Mouse (Mus musculus) cerebellum, adult 9-11 months (tissue): ENCODE results near the gene Slc9a9.

Experiments
- DNase-seq: peaks from one replicate; pipeline ENCODE4 v3.0.0; 2022

The Slc9a9 gene

GRCm38 (mm10) chr9:94734320-94734719 is 64.6 kb downstream of the Slc9a9 start:
- DNase-seq, result no peak

- DNase-seq, result no peak
Observed at GRCm38 (mm10) chr9:94737226-94737625, 67.5 kb downstream of the Slc9a9 start.

GRCm38 (mm10) chr9:94738555-94739427 is 69.1 kb downstream of the Slc9a9 start:
- peak; percentile 60 for DNase-seq

GRCm38 (mm10) chr9:94740841-94741240 is 71.1 kb downstream of the Slc9a9 start:
- no peak for DNase-seq

GRCm38 (mm10) chr9:94743291-94743690 is 73.6 kb downstream of the Slc9a9 start:
- DNase-seq, result no peak

GRCm38 (mm10) chr9:94748503-94748902 is 78.8 kb downstream of the Slc9a9 start:
- no peak for DNase-seq

GRCm38 (mm10) chr9:94750187-94750586 is 80.5 kb downstream of the Slc9a9 start:
- DNase-seq, result no peak

GRCm38 (mm10) chr9:94750935-94751637 is 81.4 kb downstream of the Slc9a9 start:
- DNase-seq, result no peak

GRCm38 (mm10) chr9:94751638-94752021 is 81.9 kb downstream of the Slc9a9 start:
- no peak for DNase-seq

- DNase-seq, result no peak
Observed at GRCm38 (mm10) chr9:94752121-94752520, 82.4 kb downstream of the Slc9a9 start.

GRCm38 (mm10) chr9:94759904-94760303 is 90.2 kb downstream of the Slc9a9 start:
- DNase-seq, result no peak

GRCm38 (mm10) chr9:94768114-94768513 is 98.4 kb downstream of the Slc9a9 start:
- no peak for DNase-seq

- no peak for DNase-seq
Observed at GRCm38 (mm10) chr9:94768524-94768923, 98.8 kb downstream of the Slc9a9 start.

- DNase-seq, result peak; percentile 90
Observed at GRCm38 (mm10) chr9:94773357-94773756, 103.6 kb downstream of the Slc9a9 start.

GRCm38 (mm10) chr9:94788261-94788660 is 118.6 kb downstream of the Slc9a9 start:
- DNase-seq, result no peak

- DNase-seq, result peak; percentile 75
Observed at GRCm38 (mm10) chr9:94790966-94791365, 121.3 kb downstream of the Slc9a9 start.

- DNase-seq, result no peak
Observed at GRCm38 (mm10) chr9:94803073-94803472, 133.4 kb downstream of the Slc9a9 start.

- no peak for DNase-seq
Observed at GRCm38 (mm10) chr9:94805506-94805905, 135.8 kb downstream of the Slc9a9 start.

- no peak for DNase-seq
Observed at GRCm38 (mm10) chr9:94815518-94815917, 145.8 kb downstream of the Slc9a9 start.

GRCm38 (mm10) chr9:94821268-94821667 is 151.6 kb downstream of the Slc9a9 start:
- no peak for DNase-seq

- no peak for DNase-seq
Observed at GRCm38 (mm10) chr9:94833836-94834235, 164.1 kb downstream of the Slc9a9 start.

- DNase-seq, result no peak
Observed at GRCm38 (mm10) chr9:94837384-94837783, 167.7 kb downstream of the Slc9a9 start.

- no peak for DNase-seq
Observed at GRCm38 (mm10) chr9:94838479-94839031, 168.8 kb downstream of the Slc9a9 start.

- no peak for DNase-seq
Observed at GRCm38 (mm10) chr9:94839204-94839603, 169.5 kb downstream of the Slc9a9 start.
